Mouse (Mus musculus): ENCODE results near the gene Ppp5c.
A peak's percentile ranks its signal among the peaks of the same experiment; 100 is the strongest.
"Not testable (repeated sequence)": the region's sequence is repeated elsewhere in the genome, so short reads cannot be mapped to it uniquely, and the experiment has no call there.

Ppp5c gene

GRCm38 (mm10) chr7:17027588-17028343 lies at the start of gene Ppp5c:
Gene Ppp5c (minus strand): TSS chr7:17027924.
- peak; percentile 70 for DNase-seq (ENCODE audit: low read depth, low spot score)

GRCm38 (mm10) chr7:17076542-17076941 lies 48.8 kb upstream of the Ppp5c start:
- DNase-seq (ENCODE audit: low read depth, low spot score) = no peak

DNA sequence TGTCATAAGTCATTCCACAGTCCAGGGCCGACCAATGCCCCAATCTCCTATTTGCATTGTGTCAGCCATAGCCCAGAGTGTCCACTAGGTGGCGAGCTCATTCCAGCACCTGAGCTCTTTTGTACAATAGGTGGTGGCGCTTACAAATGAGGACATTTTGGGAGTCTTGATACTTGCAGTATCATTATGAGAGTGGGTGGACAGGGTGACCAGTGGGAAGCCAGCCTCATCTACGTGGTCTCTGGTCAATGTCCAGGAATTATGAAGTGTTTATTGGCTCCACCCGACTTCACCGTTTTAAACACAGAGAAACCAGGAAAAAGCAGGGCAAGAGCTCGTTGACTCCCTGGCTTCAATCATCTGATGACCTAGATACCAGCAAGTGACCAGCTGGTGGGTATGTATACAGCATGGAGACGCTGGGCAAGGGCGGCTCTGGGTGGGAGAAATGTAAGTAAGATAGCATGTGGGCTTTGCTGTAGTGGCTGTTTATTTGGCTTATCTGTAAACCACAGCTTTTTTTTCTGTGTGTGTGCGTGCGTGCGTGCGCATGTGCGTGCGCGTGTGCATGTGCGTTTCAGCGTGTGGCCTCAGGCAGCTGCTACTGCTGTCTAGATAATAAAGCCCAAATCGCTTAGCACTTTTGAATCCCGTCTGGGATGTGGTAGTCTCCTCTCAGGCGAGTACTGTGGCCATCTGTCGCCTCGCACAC lies 46.3 kb upstream of the Ppp5c start, which contains the start of gene Psg16:
Psg16 (plus strand) TSS at position 137 of the 712 bp plus-strand sequence.
- no peak for DNase-seq (ENCODE audit: low read depth, low spot score)

GRCm38 (mm10) chr7:17073513-17073903 lies 45.8 kb upstream of the Ppp5c start:
- DNase-seq (ENCODE audit: low read depth, low spot score) = no peak

DNA sequence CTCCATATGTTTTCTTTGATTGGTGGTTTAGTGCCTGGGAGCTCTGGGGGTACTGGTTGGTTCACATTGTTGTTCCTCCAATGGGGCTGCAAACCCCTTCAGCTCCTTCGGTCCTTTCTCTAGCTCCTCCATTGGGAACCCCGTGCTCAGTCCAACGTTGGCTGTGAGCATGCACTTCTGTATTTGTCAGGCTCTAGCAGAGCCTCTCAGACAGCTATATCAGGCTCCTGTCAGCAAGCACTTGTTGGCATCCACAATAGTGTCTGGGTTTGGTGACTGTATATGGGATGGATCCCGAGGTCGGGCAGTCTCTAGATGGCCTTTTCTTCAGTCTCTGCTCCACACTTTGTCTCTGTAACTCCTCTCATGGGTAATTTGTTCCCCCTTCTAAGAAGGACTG lies 39.9 kb upstream of the Ppp5c start:
- not testable (repeated sequence) for DNase-seq (ENCODE audit: low read depth, low spot score)

DNA sequence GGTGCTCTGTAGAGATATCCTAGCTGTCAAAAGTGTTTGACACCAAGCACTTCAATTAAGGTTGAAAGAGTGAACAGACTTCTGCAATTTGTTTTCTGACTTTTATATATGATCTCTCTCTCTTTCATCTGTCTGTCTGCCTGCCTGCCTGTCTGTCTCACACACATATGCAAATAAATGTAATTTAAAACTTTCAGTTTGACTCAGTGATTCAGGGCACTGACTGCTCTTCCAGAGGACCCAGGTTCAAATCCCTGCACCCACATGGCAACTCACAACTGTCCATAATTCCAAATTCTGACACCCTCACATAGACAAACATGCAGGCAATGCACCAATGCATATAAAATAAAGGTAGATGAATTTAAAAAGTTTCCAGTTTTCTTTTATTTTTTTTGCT lies 39.3 kb upstream of the Ppp5c start:
- no peak for DNase-seq (ENCODE audit: low read depth, low spot score)

- DNase-seq (ENCODE audit: low read depth, low spot score) = no peak
Measured at GRCm38 (mm10) chr7:17066412-17066811, 38.7 kb upstream of the Ppp5c start.

DNA sequence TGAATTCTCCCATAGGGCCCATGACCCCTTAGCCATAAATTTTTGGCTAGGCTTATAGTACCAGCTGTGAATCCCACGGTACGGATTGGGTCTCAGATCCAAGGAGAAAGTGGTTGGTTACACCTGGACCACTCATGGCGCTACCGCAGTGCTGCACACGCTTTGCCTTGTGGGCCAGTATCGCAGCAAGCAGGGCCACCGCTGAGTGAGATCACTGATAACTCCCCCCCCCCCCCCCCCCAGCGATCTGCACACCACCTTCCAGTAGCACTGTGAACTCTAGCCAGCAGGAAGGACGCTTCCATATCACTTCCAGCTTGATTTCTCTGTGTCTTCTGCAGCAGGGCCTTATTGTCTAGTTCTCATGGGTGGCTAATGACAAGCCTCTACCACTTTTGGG lies 37.9 kb upstream of the Ppp5c start:
- DNase-seq (ENCODE audit: low read depth, low spot score) = no peak

DNA sequence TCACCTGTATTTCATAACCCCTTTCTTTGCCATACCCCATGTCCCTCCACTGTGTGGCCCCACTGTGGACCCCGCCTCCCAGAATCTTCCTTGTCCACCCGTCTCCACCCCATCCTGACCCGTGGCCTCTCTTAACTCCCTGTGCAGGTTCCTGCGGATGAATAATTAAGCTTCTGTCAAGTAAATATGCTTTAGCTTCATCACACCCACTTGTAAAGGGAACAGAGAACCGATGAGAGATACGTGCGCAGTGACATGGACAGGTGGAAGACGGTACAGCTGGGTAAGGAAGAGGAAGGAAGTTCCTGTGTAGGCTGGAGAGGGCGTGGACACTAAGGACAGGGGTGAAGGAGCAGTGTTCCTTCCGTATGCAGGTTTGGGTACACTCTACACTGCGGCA lies 35.1 kb upstream of the Ppp5c start:
- DNase-seq (ENCODE audit: low read depth, low spot score) = no peak

DNA sequence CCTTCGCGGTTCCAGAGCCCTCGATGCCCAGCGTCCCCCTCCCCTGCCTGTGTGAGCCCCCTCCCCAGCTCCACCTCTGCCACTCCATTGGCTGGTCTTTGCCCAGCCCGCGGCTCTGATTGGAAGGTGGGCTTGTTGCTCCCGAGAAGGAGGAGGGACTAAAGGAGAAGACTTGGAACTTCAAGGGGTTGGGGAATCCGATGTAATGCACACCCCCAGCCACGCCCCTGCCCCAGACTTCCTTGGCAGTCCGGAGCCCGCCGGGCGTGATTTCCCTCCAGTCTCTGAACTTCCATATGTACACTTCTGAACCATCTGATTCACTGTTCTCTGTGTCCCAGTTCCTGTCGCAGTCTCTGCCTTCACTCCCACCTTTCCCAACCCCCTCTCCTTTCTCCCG lies 34.7 kb upstream of the Ppp5c start, which contains the start of gene Hif3a:
Hif3a (minus strand) TSS at position 39 of the 400 bp plus-strand sequence.
- no peak for DNase-seq (ENCODE audit: low read depth, low spot score)

DNA sequence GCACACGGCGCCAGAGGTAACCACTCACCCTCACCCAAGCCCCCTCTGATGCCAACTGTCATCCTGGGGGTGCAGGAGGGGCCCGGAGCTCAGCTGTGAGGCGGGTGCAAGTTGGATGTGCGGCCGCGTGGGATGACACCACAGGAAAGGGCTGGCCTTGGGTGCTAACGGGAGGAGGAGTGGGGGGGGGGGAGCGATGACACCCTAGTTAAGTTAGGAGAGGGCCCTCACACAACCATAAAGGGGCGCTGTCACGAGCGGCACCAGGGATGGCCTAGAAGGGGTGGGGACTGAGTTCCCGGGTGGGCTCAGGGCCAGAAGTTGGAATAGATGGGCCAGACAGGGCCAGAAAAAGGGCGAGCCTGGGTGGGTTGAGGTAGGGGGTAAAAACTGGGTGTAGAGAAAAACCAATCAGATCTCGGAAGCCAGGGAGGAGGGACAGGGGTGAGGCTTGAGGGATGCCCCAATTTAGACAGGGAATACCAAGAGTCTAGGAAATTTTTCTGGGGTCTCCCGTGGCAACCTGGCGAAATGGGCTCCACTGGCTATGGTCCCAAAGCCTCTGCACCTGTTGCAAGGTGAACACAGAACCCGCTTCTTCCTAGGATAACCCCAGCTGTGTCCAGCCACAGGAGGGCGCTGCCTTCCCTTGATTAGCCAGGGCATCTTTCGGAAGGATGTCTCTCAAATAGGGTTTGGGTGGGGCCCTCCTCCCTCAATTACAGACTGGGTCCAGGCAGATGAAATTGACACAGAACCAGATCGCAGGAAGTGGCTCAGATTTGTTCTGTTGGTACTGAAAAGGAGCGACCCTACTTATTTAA lies 33.3 kb upstream of the Ppp5c start:
- no peak for DNase-seq (ENCODE audit: low read depth, low spot score)

DNA sequence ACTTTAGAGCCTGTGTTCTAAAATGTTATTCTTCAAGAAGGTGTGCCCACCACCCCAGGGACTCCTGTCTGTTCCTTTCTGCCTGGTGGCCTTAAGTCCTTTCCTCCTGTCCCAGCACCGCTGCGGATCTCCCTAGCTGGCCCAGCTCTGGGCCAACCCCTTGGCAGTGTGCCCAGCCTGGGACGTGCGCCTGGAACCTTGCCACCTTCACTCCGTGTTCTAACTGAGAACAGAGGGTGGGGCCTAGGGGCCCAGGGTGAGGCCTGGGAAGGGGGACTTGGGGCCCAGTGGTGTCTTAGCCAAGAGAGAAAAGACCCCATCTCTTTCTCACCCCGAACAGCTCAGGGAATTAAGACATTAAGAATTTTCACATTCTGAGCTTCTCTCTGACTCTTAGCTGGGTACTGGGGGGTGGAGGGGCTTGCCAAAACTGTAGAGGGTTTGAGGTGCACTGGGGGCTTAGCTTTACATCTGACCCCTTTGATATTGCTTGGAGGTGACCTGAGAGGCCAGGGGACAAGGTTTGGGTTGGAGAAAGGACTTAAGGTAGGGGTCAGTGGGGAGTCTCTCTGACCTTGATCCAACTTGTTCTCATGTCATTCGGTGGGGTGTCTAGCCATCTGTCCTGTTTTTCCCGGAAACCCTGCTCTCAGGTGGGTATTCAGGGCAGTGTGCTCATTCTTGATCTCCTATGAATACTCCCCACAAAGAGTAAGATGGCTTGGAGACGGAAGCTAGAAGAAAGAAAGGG lies 32.5 kb upstream of the Ppp5c start:
- no peak for DNase-seq (ENCODE audit: low read depth, low spot score)

DNA sequence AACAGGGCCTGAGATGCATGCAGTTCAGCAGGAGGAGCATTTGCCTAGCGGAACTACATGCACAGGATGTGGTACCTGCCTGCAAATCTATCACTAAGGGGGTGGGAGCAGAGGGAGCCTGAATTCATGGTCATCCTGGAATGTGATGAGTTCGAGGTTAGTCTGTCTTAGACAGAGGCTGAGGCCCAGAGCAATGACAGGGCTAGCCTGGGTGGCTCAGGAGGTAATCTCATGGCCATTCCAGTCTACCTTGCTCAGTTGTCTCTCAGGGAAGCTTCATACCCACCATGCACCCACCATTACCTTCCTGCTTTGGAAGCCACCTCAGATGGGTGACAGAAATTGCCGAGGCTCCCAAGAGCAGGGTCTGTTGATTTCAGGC lies 31.7 kb upstream of the Ppp5c start:
- no peak for DNase-seq (ENCODE audit: low read depth, low spot score)

- DNase-seq (ENCODE audit: low read depth, low spot score) = no peak
Measured at GRCm38 (mm10) chr7:17058816-17059462, 31.2 kb upstream of the Ppp5c start.

GRCm38 (mm10) chr7:17058071-17058689 lies 30.5 kb upstream of the Ppp5c start:
- no peak for DNase-seq (ENCODE audit: low read depth, low spot score)

GRCm38 (mm10) chr7:17056601-17057523 lies 29.1 kb upstream of the Ppp5c start:
- DNase-seq (ENCODE audit: low read depth, low spot score) = no peak

GRCm38 (mm10) chr7:17056081-17056581 lies 28.4 kb upstream of the Ppp5c start:
- DNase-seq (ENCODE audit: low read depth, low spot score) = peak; percentile 72

GRCm38 (mm10) chr7:17055287-17055946 lies 27.7 kb upstream of the Ppp5c start:
- no peak for DNase-seq (ENCODE audit: low read depth, low spot score)

All from brain, embryonic 18.5 days (tissue).